Mouse (Mus musculus) urinary bladder, postnatal 36 days (tissue): ENCODE data around the gene BC005537.
"Not testable (repeated sequence)": the region's sequence is repeated elsewhere in the genome, so short reads cannot be mapped to it uniquely, and the experiment has no call there.

Experiments
- DNase-seq, 2 experiments: peaks; one replicate each; pipeline ENCODE4 v3.0.0; 2022; ENCODE audit warnings: low spot score in 2 of 2, mixed read lengths in 1 of 2

Gene BC005537

DNA sequence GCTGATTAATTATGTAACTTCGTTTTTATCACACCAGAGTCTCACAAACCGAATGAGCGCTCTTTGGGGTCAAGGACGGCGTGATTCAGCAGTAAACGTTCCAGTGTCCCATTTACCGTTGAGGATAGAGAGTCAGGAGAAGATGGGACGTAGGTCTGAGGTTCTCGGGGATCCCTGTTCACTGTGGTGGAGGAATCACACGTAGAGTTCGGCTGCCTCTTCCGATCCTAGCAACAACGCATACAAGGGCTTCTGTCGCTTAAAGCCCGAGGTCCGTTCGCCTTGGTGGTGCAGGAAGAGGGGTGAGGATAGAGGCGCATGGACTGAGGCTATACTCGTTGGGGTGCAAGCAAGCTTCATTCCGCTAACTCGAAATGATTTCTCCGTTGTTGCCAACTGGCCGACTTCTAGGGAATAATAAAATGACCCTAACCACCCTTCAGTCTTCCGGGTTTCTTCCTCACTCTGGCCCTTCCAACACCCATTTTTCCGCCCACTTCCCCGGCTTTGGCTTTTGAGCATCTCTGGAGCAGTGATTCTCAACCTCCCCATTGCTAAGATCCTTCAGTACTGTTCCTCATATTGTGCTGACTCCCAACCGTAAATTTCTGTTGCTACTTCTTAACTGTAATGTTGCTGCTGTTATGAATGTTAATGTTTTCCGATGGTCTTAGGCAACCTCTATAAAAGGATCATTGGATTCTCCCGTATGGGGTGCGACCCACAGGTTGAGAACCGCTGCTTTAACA, 1.4 kb upstream of the BC005537 start:
- peak; percentile 22 to 52 for DNase-seq

DNA sequence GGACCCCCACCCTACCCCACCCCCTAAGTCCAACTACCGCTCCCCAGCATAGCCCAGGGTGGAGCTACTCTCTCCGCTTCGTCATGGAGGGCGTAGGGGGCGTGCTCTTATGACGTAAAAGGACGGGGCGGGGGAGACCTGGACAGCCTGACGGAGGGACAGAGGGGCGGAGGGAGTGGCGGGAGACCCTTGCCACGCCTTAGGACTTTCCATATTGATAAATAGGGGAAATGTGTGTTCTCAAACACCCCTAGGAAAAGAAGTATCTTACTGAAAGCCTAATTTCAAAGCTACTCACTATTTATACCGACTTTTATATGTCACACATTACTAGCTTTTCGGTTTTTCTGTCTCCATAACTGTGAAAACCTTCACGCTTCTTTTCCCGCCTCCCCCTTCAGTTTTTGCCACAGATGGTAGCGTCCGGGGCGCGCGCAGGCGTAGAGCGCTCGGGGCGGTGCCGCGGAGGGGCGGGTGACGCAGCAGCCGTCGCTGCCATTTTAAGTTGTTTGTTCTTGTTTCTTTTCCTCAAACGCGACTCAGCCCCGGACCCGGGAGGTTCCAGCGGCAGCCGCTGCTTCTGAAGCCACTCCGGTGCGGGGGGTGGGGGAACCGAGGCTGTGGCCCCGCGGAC, 666 bp upstream of the BC005537 start:
- peak; percentile 96 to 98 for DNase-seq

DNA sequence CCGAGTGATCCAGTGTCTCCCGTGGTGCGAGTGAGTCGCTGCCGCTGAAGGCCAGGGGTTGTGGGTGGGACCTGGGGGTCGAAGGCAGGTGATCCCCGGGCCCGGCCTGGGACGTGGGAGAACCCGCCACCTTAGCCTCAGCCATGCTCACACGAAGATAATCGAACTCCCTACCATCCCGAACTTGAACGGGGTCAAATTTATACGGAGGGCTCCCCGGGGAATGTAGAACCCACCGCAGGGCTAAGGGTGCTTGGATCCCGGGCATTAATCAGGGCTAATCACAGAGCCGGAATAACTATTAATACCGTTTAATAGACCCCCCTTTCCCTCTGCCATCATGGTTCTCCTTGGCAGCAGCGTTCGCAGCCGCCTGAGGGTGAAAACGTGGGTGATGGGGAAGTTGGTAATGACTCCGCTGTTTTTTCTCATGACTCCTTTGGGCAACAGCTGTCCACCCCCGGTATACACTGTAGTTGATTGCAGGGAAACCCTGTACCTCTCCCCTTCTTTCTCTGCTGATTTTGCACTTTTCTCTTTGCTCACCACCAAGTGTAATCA, 754 bp downstream of the BC005537 start:
- DNase-seq = peak in 1 of 2 experiments; percentile 15

DNA sequence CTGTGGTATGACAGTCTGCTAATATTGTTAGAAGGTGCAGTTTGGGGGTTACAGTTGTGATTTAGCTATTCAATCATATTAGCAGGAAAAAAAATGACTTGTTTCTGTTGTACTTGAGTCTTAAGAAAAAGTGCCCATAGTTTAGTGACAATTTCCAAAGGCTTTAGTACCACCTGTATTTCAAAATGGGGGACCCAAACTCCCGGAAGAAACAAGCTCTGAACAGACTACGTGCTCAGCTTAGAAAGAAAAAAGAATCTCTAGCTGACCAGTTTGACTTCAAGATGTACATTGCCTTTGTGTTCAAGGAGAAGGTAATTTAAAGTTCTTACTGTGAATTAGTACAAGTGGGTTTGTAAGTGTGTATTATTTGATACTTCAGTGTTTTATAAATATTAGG, 1.7 kb downstream of the BC005537 start:
- no peak for DNase-seq

DNA sequence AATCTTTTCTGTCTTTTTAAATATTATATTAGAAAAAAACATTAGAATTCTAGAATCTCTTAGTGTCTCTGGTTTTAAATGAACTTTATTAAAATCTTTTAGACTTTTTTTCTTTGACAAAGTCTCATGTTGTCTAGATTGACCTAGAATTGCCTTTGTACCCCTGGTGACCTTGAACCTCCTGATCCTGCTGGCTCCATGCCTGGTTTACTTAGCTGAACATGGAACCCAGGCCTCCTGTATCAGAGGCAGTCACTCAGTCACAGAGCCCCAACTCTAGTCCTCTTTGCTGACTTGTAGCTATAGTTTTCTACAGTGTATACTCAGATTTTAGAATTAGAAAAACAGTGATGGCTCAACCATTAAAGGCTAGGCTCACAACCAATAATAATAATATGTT, 4.6 kb downstream of the BC005537 start:
- DNase-seq = no peak

DNA sequence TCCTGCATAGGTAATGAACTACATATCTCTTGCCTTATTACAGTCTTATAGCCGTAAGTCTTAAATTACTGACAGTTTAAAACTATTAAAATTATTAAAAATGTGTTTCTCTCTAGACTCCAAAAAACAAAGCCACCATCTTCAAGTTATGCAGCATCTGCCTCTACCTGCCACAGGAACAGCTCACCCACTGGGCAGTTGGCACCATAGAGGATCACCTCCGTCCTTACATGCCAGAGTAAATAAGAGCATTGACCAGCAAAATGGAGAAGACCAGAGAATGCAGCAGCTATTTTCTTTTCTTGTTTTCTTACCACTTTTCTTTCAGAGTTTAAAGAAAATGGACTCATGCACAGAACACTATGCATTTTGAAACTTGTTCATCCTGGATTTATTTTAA, 11.1 kb downstream of the BC005537 start:
- no peak for DNase-seq

DNA sequence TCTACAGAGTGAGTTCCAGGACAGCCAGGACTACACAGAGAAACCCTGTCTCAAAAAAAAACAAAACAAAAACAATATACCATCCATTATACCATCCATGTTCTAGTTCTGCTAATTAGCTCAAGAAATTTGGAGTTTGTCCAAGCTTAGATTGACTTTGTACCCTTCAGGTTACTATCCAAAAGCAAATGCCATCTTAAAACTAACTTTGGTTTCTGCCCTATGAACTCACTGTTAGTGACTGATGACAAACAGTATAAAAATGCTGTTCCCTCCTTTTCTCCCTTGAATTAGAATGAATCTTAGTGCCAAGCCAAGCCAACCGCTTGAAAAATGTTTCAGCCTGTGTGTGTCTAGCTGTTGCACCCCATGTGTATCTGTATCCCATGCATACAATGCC, 13.2 kb downstream of the BC005537 start:
- no peak for DNase-seq

DNA sequence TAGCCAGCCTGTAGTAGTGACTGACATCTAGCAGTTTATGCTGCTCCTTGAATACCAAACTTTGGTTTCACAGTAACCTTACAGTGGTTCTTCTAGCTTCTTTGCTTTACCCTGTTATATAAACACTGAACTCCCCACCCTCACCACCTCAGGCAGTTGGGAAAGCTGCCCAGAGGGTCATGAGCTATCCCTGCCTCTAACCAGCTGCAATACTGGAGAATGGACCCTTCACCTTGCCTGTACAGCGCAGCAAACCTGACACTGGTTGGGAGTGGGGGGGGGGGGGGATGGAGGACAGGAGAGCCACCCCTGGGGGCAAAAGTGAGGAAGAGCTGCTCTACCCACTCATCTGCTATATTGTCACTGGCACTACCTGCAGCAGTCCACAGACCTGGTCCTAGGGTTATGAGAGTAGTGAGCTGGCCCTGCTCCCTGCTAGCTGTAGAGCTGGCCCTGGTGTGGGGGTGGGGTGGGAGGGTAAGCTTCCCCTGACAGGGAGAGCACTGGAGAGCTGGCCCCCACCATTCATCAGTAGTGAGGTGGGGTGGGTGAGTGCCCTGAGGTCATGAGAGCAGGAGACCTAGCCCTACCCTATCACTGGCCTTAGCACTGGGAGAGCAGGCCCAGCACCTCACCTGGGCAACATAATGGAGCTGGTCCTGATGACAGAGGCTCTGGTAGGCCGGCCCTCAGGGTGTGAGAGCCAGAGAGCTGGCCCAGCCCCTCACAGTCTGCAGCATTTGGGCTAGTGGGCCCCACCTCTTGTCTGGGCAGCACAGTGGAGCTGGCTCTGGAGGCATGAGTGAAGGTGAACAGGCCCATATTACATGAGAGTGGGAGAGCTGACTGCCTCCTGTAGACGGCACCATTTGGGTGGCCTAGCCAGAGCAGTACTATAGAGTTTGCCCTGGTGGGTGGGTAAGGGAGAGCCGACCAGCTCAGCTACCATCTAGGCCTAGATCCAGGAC, 15.0 kb downstream of the BC005537 start:
- DNase-seq = no peak

DNA sequence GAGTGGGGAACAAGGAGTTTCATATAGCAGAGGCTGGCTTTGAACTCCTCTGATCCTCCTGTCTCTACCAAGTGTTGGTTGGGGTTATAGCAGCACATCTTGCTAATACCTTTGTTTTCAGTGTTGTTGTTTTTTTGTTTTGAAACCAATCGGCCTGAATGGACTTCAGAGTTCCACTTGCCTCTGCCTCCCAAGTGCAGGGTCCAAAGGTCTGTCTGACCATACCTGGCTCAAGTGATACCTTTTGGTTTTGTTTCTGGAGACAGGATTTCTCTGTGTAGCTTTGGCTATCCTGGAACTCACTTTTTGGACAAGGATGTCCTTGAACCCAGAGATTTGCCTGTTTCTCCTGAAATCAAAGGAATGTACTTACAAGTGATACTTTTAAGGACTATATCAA, 18.5 kb downstream of the BC005537 start:
- no peak for DNase-seq

DNA sequence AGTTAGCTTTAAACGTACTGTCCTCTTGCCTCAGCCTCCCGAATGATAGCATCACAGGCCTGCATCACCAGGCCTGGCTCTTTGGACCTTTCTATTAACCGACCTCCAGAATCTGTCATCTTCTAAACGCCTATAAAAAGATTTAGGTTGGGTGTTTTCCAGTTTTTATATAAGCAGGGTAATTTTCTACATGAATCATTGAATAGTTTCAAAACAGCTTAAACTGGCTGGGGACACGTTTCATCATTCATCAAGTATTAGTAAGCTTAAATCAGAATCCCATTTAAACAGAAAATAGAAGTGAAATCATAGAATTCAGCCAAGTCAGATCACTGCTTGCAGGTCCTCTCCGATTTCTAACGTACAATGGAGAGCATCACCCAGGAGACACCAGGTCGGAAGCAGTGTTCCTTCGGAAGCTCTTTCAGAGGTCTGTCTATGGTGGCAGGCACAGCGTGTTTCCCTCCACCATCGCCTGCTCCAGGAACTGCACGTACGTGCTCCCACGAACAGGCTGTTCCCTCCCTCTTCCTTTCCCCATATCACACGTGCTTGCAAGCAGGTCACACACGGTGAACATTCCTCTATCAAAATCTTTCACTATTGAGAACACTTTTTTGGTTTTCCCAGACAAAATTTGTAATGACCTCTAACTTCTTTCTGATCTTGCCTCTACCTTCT, 21.3 kb downstream of the BC005537 start:
- DNase-seq = no peak

DNA sequence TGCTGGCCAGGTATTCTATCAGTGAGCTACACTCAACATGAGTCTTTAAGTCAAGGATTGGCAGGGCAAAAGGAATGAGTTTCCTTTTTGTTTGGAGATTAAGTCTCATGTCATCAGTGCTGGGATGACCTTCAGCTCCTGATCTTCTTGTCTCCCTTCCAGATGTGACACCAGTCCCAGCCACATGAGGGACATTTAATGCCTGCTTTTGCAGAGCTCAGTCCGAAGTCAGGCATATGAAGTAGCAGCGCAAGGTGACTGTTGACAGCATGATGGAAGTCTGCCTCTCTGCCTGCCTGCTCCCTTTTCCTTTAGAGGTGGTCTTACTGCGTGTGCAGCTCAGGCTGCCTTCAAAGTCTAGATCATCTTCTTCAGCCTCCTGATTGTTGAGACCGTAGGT, 23.2 kb downstream of the BC005537 start:
- DNase-seq = no peak

DNA sequence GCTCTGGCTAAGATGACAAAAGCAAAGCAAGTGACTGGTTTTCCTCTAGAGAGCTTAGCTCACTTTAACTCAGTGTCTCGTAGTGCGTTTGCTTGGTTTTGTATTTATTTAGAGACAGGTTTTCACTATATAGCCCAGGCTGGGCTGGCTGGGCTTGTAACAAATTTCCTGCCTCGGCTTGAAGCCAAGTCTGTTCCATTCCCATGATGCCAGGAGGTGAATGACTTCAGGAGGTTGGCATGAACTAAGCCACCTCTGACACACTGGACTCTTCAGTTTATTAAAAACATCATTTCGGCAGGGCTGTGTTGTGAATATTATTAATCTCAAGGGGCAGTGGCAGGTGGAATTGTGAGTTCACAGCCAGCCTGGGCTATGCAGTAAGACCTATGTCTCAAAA, 24.1 kb downstream of the BC005537 start:
- DNase-seq = no peak

DNA sequence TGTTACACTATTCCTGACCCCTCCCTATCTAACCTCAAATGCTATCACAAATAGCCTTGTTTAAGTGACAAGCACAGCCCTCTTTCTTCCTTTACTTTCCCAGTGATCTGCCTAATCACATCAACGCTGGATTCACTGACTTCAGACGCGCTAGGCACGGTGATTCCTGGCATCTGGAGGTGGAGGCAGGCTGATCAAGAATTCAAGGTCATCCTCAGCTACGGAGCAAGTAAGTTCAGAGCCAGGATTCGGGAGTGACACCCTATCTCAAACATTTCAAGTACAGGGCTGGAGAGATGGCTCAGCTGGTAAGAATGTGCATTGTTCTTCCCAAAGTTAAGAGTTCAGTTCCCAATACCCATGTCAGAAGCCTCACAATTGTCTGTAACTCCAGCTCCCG, 24.7 kb downstream of the BC005537 start:
- no peak for DNase-seq

DNA sequence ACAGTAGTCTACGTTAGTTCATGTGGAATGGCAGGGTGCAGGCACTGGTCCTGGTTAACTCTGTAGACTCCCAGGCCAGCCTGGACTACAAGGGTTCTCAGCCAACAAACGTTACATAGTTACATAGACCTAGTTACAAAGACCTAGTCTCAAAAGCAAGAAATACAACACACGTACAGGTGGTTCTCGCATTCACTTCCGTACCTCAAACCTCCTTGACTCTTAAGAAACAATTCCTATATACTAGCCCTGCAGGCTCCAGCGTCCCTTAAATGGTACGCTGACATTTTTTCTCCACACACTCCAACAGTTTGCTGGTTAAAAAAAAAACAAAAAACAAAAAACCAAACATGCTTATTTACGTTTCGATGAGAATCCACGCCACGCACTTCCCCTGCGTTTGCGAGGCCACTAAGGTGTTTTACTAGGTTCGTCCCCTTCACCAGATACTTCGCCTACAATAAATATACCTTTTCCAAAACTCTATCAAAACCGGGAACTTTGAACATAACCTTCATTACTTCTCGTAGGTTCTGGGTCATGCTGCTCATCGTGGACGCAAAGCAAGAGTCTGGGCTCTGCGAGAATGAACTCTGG, 29.4 kb downstream of the BC005537 start:
- no peak for DNase-seq

DNA sequence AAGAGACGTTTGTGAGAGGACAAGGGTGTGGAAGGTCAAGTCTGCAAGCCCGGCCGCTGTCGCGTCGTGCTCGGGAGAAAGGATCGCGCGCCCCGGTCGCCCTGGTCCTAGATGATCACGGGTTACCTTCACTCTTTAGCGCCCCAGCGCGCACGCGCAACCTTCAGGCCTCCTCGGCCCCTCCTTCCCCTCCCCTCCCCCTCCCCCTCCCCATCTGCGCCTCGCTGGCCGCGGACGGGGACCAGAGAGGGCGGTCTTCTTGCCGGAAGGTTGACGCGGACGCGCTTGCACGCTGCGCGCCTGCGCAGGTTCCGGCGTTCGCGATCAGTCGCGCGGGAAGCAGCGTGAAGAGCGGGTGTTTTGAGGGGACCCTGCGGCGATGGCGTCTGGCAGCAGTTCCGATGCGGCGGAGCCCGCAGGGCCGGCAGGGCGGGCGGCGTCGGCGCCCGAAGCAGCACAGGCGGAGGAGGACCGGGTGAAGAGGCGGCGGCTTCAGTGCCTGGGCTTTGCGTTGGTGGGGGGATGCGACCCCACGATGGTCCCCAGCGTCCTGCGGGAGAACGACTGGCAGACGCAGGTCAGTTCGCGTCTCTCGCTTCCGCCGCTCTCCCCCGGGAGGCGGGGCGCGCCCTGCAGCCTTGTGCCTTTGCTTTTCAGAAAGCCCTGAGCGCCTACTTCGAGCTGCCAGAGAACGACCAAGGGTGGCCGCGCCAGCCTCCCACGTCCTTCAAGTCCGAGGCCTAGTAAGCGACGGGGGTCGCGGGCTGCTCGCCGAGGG, 30.1 kb downstream of the BC005537 start, which contains the start of the genes Acot13 and Tdp2:
Gene Acot13 (minus strand): TSS at position 188 of the 778 bp plus-strand sequence.
Gene Tdp2 (plus strand): TSS at position 327 of the 778 bp plus-strand sequence.
- DNase-seq = peak; percentile 86 to 92

DNA sequence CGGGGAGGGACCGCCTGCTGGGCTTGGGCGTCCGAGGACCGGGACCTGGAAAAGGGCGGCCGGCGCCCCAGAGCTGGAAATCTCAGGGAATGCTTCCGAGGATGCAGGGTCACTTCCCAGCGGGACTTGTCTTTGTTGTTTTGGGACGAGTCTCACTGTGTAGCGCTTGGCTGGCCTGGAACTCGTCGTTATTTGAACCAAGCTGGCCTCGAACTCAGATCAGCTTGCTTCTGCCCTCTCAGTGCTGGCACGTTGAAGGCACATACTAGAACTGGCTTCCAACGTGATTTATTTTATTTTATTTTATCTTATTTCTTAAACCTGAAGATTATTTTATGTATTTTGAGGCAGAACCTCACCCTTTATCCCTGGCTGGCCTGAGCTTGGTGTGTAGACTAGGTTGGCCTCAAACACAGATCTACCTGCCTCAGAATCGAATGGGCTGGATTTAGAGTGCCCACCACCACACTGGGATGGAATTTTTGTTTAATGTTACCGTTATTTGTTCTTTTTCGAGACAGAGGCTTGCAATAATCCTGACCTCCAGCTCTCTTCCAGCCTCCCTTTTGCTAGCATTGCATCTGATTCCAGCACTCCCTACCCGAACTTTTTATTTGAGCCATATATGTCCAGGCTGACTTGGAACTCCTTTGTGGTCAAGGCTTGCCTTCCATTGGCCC, 30.8 kb downstream of the BC005537 start:
- no peak for DNase-seq

DNA sequence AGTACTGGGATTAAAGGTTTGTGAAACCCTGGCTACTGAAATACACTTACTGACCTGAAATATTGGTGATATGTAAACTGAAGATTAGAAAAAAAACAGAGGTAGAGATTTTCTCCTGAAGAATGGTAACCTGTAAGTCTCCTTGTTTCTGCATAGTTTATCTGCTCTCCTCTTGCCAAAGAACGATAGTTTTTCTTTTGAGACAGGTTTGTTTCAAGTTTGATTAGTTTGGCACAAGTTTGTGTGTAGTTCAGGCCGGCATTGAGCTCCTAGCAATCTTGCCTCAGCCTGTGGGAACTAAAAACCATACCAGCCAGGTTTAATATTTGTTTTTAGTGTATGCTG, 31.3 kb downstream of the BC005537 start:
- DNase-seq = no peak

DNA sequence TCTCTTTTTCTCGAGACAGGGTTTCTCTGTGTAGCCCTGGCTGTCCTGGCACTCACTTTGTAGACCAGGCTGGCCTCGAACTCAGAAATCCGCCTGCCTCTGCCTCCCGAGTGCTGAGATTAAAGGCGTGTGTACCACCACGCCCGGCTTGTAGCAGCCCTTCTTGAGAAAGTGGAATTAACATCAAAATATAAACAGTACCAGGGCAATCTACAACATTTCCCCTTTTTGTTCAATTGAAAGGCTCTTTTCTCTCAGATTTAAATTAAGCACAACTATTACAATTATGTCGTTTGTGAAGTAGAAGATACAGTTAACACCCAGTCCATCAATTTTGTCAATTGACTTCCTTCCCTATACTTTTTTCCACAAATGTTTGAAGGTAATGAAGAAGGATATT, 36.3 kb downstream of the BC005537 start:
- not testable (repeated sequence) for DNase-seq

DNA sequence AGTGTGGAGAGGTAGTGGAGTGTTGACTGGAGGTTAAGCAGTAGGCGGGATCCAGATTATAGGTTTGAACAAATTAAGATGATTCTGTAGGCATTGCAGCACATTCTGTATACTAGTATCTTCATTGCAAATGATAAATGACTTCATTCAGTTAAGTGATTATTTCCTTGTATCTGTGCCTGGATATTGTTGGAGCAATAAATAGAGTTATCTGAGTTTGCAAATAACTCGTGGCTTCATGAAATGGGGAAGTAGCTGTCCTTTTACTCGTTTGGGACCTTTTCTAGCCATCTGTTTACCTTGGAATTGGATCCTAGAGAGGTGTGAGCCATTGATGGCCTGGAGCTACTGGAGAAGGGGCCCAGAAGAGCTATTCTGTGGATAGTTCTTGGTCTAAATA, 38.4 kb downstream of the BC005537 start:
- DNase-seq = no peak

DNA sequence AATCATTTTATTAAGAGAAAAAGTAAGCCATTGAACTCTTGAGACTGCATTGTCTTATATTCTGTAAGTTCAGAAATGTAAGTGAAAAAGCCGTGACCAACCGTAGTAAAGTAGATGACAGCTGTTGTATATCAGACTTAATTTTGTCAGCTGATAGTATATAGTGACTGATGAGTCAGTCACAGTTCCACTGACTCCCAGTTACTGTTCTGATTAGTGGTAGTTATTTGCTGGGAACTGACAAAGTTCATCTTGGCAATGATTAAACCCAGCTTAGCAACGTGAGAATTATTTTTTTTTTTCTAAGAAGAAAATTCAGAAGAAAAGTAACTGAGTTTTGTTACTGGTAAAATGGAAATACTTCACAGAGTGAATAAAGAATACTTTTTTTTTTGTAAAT, 40.2 kb downstream of the BC005537 start:
- no peak for DNase-seq
